Mouse (Mus musculus) heart, embryonic 16.5 days (tissue): ENCODE measurements around the gene Mcub. TPM values are rescaled to one million over a fixed set of nuclear protein-coding genes. Genes with fewer than 3 reads are reported as not detected.

Experiments
- ATAC-seq: fragments of 200-750 bp; cut with Nextera tagmentation; replicated peaks from 2 replicates; pipeline ENCODE4 v1.8.0; 2017; ENCODE audit warnings: moderate number of reproducible peaks; ENCODE audit not compliant: insufficient read depth, low FRiP score; ENCODE audit errors: extremely low read depth
- H3K27ac ChIP-seq: fragments of 300-500 bp; sonication (generic); 2 replicates; pipeline ENCODE4 v1.5.1; 2014; ENCODE audit warnings: mild to moderate bottlenecking, low read length, control low read depth, moderate library complexity
- H3K27me3 ChIP-seq: fragments of 300-500 bp; sonication (generic); 2 replicates; pipeline ENCODE4 v1.6.1; 2014; ENCODE audit warnings: low read length, mixed read lengths; ENCODE audit not compliant: control insufficient read depth, insufficient read depth
- H3K36me3 ChIP-seq: fragments of 300-500 bp; sonication (generic); 2 replicates; pipeline ENCODE4 v1.6.1; 2014; ENCODE audit not compliant: control insufficient read depth, insufficient read depth
- H3K4me1 ChIP-seq: fragments of 300-500 bp; sonication (generic); 2 replicates; pipeline ENCODE4 v1.6.1; 2014; ENCODE audit warnings: low read length, mixed read lengths; ENCODE audit not compliant: control insufficient read depth, insufficient read depth
- H3K4me2 ChIP-seq: fragments of 300-500 bp; sonication (generic); 2 replicates; pipeline ENCODE4 v1.6.1; 2014; ENCODE audit warnings: low read depth, mild to moderate bottlenecking, control low read depth, low read length
- H3K4me3 ChIP-seq: fragments of 300-500 bp; sonication (generic); 2 replicates; pipeline ENCODE4 v1.5.1; 2014; ENCODE audit warnings: mild to moderate bottlenecking, control low read depth, low read length
- H3K9ac ChIP-seq: fragments of 300-500 bp; sonication (generic); 2 replicates; pipeline ENCODE4 v1.6.1; 2014; ENCODE audit warnings: low read length, control low read depth
- H3K9me3 ChIP-seq: fragments of 300-500 bp; sonication (generic); replicated peaks from 2 replicates; pipeline ENCODE4 v1.6.1; 2016; ENCODE audit warnings: low read length; ENCODE audit not compliant: control insufficient read depth
- WGBS: fragments of 180-500 bp; shearing (Covaris S2); extraction: QIAGEN DNeasy Blood & Tissue Kit; methylation state at CpG from one replicate; pipeline ENCODE4 v1.1.7; 2014; 5-methylcytosine and 5-hydroxymethylcytosine counted together
- polyA plus RNA-seq: library from polyadenylated mRNA; unstranded; fragments of >200 nt; fragmentation: Nextera tagmentation; extraction: Ambion mirVana; gene quantifications from 2 replicates; pipeline ENCODE4 v1.2.1, GENCODE M21; 2015

Mcub gene
- polyA plus RNA-seq, 1 experiment from 2014 or later, result 12.4 TPM

GRCm38 (mm10) chr3:129985335-129985734 lies 15.3 kb upstream of the Mcub start:
- no peak overlapping the region for H3K4me3 ChIP-seq
- 0 out of 2 replicates have a peak, but pooled peaks cover 3% of the 10 kb centered on the region for H3K9me3 ChIP-seq
- H3K4me2 ChIP-seq, result no peak overlapping the region
- H3K36me3 ChIP-seq, result peaks cover 75% of the 10 kb centered on the region
- 94% methylated on average over 4 of the region's 4 CpGs for WGBS
- no peak overlapping the region for H3K27ac ChIP-seq
- ATAC-seq, result no peak
- no peaks in the 10 kb centered on the region for H3K27me3 ChIP-seq
- no peaks in the 10 kb centered on the region for H3K4me1 ChIP-seq
- no peak overlapping the region for H3K9ac ChIP-seq

GRCm38 (mm10) chr3:129984797-129985196 lies 14.8 kb upstream of the Mcub start:
- Histone ChIP-seq H3K4me3 (no peak overlapping the region), H3K9ac (no peak overlapping the region), H3K4me2 (no peak overlapping the region), H3K36me3 (peaks cover 70% of the 10 kb centered on the region), H3K9me3 (0 out of 2 replicates have a peak, but pooled peaks cover 3% of the 10 kb centered on the region), H3K27me3 (no peaks in the 10 kb centered on the region), H3K27ac (no peak overlapping the region), H3K4me1 (no peaks in the 10 kb centered on the region)
- no peak for ATAC-seq
- WGBS, result 90% methylated on average over 5 of the region's 5 CpGs

DNA sequence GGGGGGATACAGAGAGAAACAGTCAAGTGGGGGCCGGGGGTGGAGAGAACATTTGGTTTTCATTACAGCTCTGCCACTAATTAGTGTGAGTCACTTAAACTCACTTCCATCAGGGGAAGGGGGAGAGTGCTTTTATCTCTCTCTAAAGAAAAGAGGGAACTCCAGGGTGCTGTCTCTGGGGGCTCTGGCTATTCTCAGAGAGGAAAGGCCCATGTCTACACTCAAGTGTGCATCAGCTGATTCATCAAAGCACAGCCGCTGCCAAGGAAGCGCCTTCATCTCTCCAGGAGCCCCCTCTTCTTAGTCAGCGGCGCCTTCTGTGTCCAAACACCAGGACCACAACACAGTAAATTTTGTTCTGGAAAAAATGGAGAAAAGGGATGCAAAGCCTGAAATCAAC lies 12.3 kb upstream of the Mcub start:
- H3K9me3 ChIP-seq, result 0 out of 2 replicates have a peak, but pooled peaks cover 3% of the 10 kb centered on the region
- H3K4me2 ChIP-seq, result no peak overlapping the region
- no peaks in the 10 kb centered on the region for H3K27me3 ChIP-seq
- peaks cover 45% of the 10 kb centered on the region for H3K36me3 ChIP-seq
- no peak for ATAC-seq
- no peaks in the 10 kb centered on the region for H3K4me1 ChIP-seq
- H3K27ac ChIP-seq, result no peak overlapping the region
- H3K4me3 ChIP-seq, result no peak overlapping the region
- no peak overlapping the region for H3K9ac ChIP-seq
- WGBS, result 47% methylated on average over 5 of the region's 5 CpGs

- Histone ChIP-seq H3K9ac (no peak overlapping the region), H3K4me1 (no peaks in the 10 kb centered on the region), H3K4me2 (no peak overlapping the region), H3K27ac (no peak overlapping the region), H3K27me3 (no peaks in the 10 kb centered on the region), H3K4me3 (no peak overlapping the region), H3K9me3 (0 out of 2 replicates have a peak, but pooled peaks cover 3% of the 10 kb centered on the region), H3K36me3 (peaks cover 40% of the 10 kb centered on the region)
- ATAC-seq, result no peak
- 69% methylated on average over 11 of the region's 11 CpGs for WGBS
Measured at GRCm38 (mm10) chr3:129981756-129982155, 11.8 kb upstream of the Mcub start.

DNA sequence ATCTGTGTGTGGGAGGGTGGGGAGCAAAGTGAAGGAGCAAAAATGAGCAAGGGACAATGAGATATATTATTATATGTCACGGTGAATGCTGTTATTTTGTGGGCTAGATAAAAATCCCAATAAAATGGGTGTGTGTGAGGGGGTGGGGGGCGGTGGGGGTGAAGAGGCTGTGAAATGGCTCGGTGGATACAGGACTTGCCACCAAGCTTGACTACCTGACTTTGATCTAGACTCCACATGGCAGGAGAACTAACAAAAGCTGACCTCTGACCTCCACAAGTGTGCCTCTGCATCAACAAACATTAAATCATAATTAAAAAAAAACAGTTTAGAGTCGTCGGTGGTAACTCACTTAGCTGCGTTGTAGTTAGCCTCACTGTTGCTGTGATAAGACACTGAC lies 9.5 kb upstream of the Mcub start:
- Histone ChIP-seq H3K36me3 (peaks cover 21% of the 10 kb centered on the region), H3K4me2 (no peak overlapping the region), H3K27ac (no peak overlapping the region), H3K9me3 (no peaks in the 10 kb centered on the region), H3K4me3 (no peak overlapping the region), H3K27me3 (no peaks in the 10 kb centered on the region), H3K9ac (no peak overlapping the region), H3K4me1 (no peaks in the 10 kb centered on the region)
- 37% methylated on average over 6 of the region's 6 CpGs for WGBS
- no peak for ATAC-seq

DNA sequence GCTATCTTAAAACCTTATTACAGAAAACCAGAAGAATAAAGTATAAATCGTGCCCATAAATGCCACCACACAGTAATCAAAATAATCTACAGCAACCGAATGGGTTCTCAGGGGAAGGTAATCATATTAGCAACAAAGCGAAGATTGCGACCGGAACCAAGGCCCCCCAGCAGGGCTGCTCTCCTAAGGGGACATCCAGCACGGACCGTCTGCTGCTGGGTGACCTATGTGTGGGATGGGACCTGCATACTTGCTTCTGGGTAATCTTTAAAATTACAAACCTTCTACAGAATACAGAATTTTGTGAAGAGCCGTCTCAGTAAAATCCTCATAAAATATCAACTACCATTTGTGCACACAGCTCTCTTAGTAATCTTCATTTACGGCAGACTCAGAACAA lies 8.7 kb upstream of the Mcub start:
- no peak overlapping the region for H3K4me3 ChIP-seq
- no peak overlapping the region for H3K4me2 ChIP-seq
- no peaks in the 10 kb centered on the region for H3K9me3 ChIP-seq
- H3K4me1 ChIP-seq, result no peaks in the 10 kb centered on the region
- H3K36me3 ChIP-seq, result peaks cover 16% of the 10 kb centered on the region
- ATAC-seq, result no peak
- no peaks in the 10 kb centered on the region for H3K27me3 ChIP-seq
- H3K27ac ChIP-seq, result no peak overlapping the region
- WGBS, result 86% methylated on average over 9 of the region's 9 CpGs
- H3K9ac ChIP-seq, result no peak overlapping the region

GRCm38 (mm10) chr3:129976317-129976716 lies 6.3 kb upstream of the Mcub start:
- Histone ChIP-seq H3K9ac (no peak overlapping the region), H3K4me3 (no peak overlapping the region), H3K36me3 (peaks cover under 1% of the 10 kb centered on the region), H3K4me2 (no peak overlapping the region), H3K27me3 (0 out of 2 replicates have a peak, but pooled peaks cover 2% of the 10 kb centered on the region), H3K4me1 (no peaks in the 10 kb centered on the region), H3K9me3 (no peaks in the 10 kb centered on the region), H3K27ac (no peak overlapping the region)
- no peak for ATAC-seq
- 70% methylated on average over 5 of the region's 5 CpGs for WGBS

DNA sequence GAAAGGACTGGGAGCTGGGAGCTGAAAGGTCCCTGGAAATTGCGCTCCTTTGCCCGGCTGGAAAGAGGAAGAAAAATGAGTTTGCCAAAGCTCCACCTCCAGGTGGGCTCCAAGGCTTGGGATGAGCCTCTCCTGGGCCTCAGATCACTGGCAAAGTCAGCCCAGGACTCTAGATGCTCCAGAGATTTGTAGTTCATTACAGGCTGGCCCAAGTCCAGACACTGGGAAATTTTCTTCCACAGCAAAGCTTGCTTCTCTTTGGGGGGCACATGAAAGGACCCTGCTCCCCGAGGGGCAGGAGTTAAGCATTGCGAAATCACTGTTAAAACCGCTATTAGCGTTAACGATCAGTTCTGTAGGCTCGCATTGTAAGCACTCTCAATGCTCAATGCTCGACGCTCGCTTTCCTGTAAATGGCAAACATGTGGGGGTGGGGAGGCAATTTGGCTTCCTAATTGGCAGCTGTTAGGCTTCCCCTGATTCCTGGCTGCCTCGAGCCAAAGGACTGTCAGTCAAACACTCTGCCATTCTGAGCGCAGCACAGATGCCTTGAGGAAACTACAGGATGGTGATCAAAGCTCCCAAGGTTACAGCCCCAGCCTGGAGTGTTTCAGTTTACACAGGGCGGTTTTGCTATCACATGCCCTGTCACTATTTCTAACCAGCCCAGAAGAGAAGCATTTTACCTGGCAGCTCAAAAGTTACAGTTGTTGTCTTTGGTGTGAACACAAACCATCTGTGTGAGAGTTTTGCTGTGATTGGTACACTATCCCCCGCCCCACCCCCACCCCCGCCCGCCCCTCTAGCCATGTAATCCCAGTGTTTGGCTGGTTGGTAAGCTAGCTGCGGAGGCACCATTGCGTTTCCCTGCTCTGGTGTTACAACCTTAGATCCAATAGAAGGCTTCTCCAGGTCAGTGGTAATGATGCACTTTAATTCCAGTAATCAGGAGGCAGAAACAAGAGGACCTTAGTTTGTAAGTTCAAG lies 816 bp upstream of the Mcub start:
- Histone ChIP-seq H3K4me3 (peak overlapping the region; percentile 75), H3K36me3 (no peaks in the 10 kb centered on the region), H3K9me3 (no peaks in the 10 kb centered on the region), H3K4me2 (peak overlapping the region; percentile 98), H3K27me3 (peaks cover 11% of the 10 kb centered on the region), H3K9ac (peak overlapping the region; percentile 72), H3K27ac (no peak overlapping the region), H3K4me1 (peaks cover 9% of the 10 kb centered on the region)
- peak; percentile 25; the same call in 1 of the 2 replicates for ATAC-seq
- WGBS, result 16% methylated on average over 19 of the region's 19 CpGs

DNA sequence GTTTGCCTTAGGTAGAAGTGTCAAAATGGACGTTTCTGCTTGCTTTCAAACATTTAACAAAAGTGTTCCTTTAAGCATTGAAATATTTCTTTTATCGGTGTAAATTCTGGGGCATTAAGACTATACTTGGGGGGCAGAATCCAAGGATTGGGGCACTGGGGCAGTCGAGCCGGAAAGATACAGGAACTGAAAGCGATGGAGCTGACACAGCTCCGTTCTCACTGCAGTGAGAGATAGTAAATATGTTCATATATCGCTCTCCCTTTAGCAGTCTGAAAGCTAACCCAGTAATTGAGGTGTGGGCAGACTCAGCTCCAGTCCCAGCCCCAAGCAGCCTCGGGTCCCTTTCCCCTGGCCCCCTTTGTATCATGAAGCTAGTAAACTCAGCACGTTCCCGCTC lies 975 bp downstream of the Mcub start:
- ATAC-seq, result no peak
- Histone ChIP-seq H3K4me1 (peaks cover 9% of the 10 kb centered on the region), H3K9ac (peak overlapping the region; percentile 72), H3K9me3 (no peaks in the 10 kb centered on the region), H3K4me2 (peak overlapping the region; percentile 98), H3K27ac (no peak overlapping the region), H3K27me3 (peaks cover 11% of the 10 kb centered on the region), H3K4me3 (peak overlapping the region; percentile 75), H3K36me3 (no peaks in the 10 kb centered on the region)
- WGBS, result 33% methylated on average over 10 of the region's 10 CpGs
